Mouse (Mus musculus) heart, embryonic 15.5 days (tissue): ENCODE results near the gene Efr3b. TPM values are rescaled to one million over a fixed set of nuclear protein-coding genes. Genes with fewer than 3 reads are reported as not detected.
A peak's percentile ranks its signal among the peaks of the same experiment; 100 is the strongest.

Experiments
- ATAC-seq: fragments of 200-750 bp; cut with Nextera tagmentation; replicated peaks from 2 replicates; pipeline ENCODE4 v1.8.0; 2017; ENCODE audit warnings: low read depth, moderate TSS enrichment; ENCODE audit not compliant: insufficient number of reproducible peaks, insufficient read depth, low FRiP score
- H3K27ac ChIP-seq: fragments of 300-500 bp; sonication (generic); 2 replicates; pipeline ENCODE4 v1.5.1; 2015; ENCODE audit warnings: mild to moderate bottlenecking, inconsistent platforms
- H3K27me3 ChIP-seq: fragments of 300-500 bp; sonication (generic); 2 replicates; pipeline ENCODE4 v1.6.1; 2015; ENCODE audit warnings: inconsistent platforms
- H3K36me3 ChIP-seq: fragments of 300-500 bp; sonication (generic); 2 replicates; pipeline ENCODE4 v1.6.1; 2015; ENCODE audit warnings: mild to moderate bottlenecking, inconsistent platforms
- H3K4me1 ChIP-seq: fragments of 300-500 bp; sonication (generic); replicated peaks from 2 replicates; pipeline ENCODE4 v1.6.1; 2015; ENCODE audit warnings: inconsistent platforms
- H3K4me2 ChIP-seq: fragments of 300-500 bp; sonication (generic); 2 replicates; pipeline ENCODE4 v1.6.1; 2015; ENCODE audit warnings: inconsistent platforms, mild to moderate bottlenecking, moderate library complexity
- H3K4me3 ChIP-seq: fragments of 300-500 bp; sonication (generic); 2 replicates; pipeline ENCODE4 v1.5.1; 2015; ENCODE audit warnings: mild to moderate bottlenecking, inconsistent platforms
- H3K9ac ChIP-seq: fragments of 300-500 bp; sonication (generic); 2 replicates; pipeline ENCODE4 v1.6.1; 2015; ENCODE audit warnings: mild to moderate bottlenecking, inconsistent platforms
- H3K9me3 ChIP-seq: fragments of 300-500 bp; sonication (generic); replicated peaks from 2 replicates; pipeline ENCODE4 v1.6.1; 2016; ENCODE audit warnings: inconsistent platforms
- WGBS: fragments of 180-500 bp; shearing (Covaris S2); methylation state at CpG from one replicate; pipeline ENCODE4 v1.1.7; 2015; ENCODE audit warnings: mixed read lengths; 5-methylcytosine and 5-hydroxymethylcytosine counted together
- polyA plus RNA-seq: library from polyadenylated mRNA; unstranded; fragments of >200 nt; fragmentation: Nextera tagmentation; extraction: Ambion mirVana; gene quantifications from 2 replicates; pipeline ENCODE4 v1.2.1, GENCODE M21; 2015

Gene Efr3b
- polyA plus RNA-seq, 1 experiment from 2014 or later = 5.1 TPM

GRCm38 (mm10) chr12:4008731-4009130, 30.0 kb downstream of the Efr3b start:
- Histone ChIP-seq H3K4me1 (peaks cover 34% of the 10 kb centered on the region), H3K27ac (no peak overlapping the region)

GRCm38 (mm10) chr12:4007766-4008165, 30.9 kb downstream of the Efr3b start:
- no peak overlapping the region for H3K9ac ChIP-seq
- H3K36me3 ChIP-seq = no peaks in the 10 kb centered on the region
- H3K4me2 ChIP-seq = no peak overlapping the region
- H3K27ac ChIP-seq = peak overlapping the region; percentile 66
- H3K9me3 ChIP-seq = no peaks in the 10 kb centered on the region
- H3K27me3 ChIP-seq = no peaks in the 10 kb centered on the region
- no peak overlapping the region for H3K4me3 ChIP-seq
- ATAC-seq = 0 out of 2 replicates have a peak, but pooled peaks have one; percentile 50
- 53% methylated on average over 4 of the region's 4 CpGs for WGBS
- peaks cover 34% of the 10 kb centered on the region for H3K4me1 ChIP-seq

More at GRCm38 (mm10) chr12:4008731-4009130, 30.0 kb downstream of the Efr3b start:
- Histone ChIP-seq H3K4me3 (no peak overlapping the region), H3K36me3 (no peaks in the 10 kb centered on the region), H3K9me3 (no peaks in the 10 kb centered on the region), H3K27me3 (no peaks in the 10 kb centered on the region), H3K4me2 (no peak overlapping the region), H3K9ac (no peak overlapping the region)
- no peak for ATAC-seq
- 74% methylated on average over 12 of the region's 12 CpGs for WGBS

GRCm38 (mm10) chr12:4007181-4007580, 31.5 kb downstream of the Efr3b start:
- Histone ChIP-seq H3K4me2 (no peak overlapping the region), H3K9me3 (no peaks in the 10 kb centered on the region), H3K27me3 (no peaks in the 10 kb centered on the region), H3K4me1 (peaks cover 34% of the 10 kb centered on the region), H3K4me3 (no peak overlapping the region), H3K27ac (peak overlapping the region; percentile 66), H3K36me3 (no peaks in the 10 kb centered on the region), H3K9ac (no peak overlapping the region)
- WGBS = 35% methylated on average over 4 of the region's 4 CpGs
- peak; percentile 36; the same call in 1 of the 2 replicates for ATAC-seq

- Histone ChIP-seq H3K36me3 (no peaks in the 10 kb centered on the region), H3K4me1 (peaks cover 34% of the 10 kb centered on the region), H3K27me3 (no peaks in the 10 kb centered on the region), H3K9me3 (no peaks in the 10 kb centered on the region), H3K4me3 (no peak overlapping the region), H3K27ac (peak overlapping the region; percentile 66; the same call in 1 of the 2 replicates), H3K9ac (no peak overlapping the region), H3K4me2 (no peak overlapping the region)
- WGBS = 54% methylated on average over 7 of the region's 7 CpGs
- no peak for ATAC-seq
Observed at GRCm38 (mm10) chr12:4006079-4006478, 32.6 kb downstream of the Efr3b start.

- WGBS = 39% methylated on average over 6 of the region's 6 CpGs
- Histone ChIP-seq H3K4me3 (no peak overlapping the region), H3K27me3 (no peaks in the 10 kb centered on the region), H3K27ac (no peak overlapping the region), H3K9me3 (no peaks in the 10 kb centered on the region), H3K36me3 (no peaks in the 10 kb centered on the region), H3K9ac (no peak overlapping the region), H3K4me2 (no peak overlapping the region), H3K4me1 (peaks cover 32% of the 10 kb centered on the region)
- no peak for ATAC-seq
Observed at GRCm38 (mm10) chr12:4004648-4005047, 34.1 kb downstream of the Efr3b start.

GRCm38 (mm10) chr12:4000406-4000805, 38.3 kb downstream of the Efr3b start:
- ATAC-seq = no peak
- Histone ChIP-seq H3K4me3 (no peak overlapping the region), H3K27ac (no peak overlapping the region), H3K9me3 (no peaks in the 10 kb centered on the region), H3K9ac (no peak overlapping the region), H3K27me3 (no peaks in the 10 kb centered on the region), H3K4me2 (no peak overlapping the region), H3K4me1 (no peaks in the 10 kb centered on the region; the same call in 1 of the 2 replicates), H3K36me3 (no peaks in the 10 kb centered on the region)
- WGBS = 80% methylated on average over 5 of the region's 5 CpGs

- 83% methylated on average over 9 of the region's 9 CpGs for WGBS
- Histone ChIP-seq H3K9me3 (no peaks in the 10 kb centered on the region), H3K36me3 (no peaks in the 10 kb centered on the region), H3K4me1 (no peaks in the 10 kb centered on the region), H3K4me2 (no peak overlapping the region), H3K9ac (no peak overlapping the region), H3K4me3 (no peak overlapping the region), H3K27ac (no peak overlapping the region), H3K27me3 (no peaks in the 10 kb centered on the region)
- no peak for ATAC-seq
Observed at GRCm38 (mm10) chr12:3996749-3997148, 42.0 kb downstream of the Efr3b start.

- no peak for ATAC-seq
- Histone ChIP-seq H3K36me3 (no peaks in the 10 kb centered on the region), H3K4me1 (peaks cover 5% of the 10 kb centered on the region; the same call in 1 of the 2 replicates), H3K27me3 (no peaks in the 10 kb centered on the region), H3K4me3 (no peak overlapping the region), H3K9me3 (no peaks in the 10 kb centered on the region), H3K27ac (no peak overlapping the region), H3K4me2 (no peak overlapping the region), H3K9ac (no peak overlapping the region)
- whole genome bisulfite sequencing = 75% methylated on average over 3 of the region's 3 CpGs
Observed at GRCm38 (mm10) chr12:3991047-3991446, 47.7 kb downstream of the Efr3b start.

GRCm38 (mm10) chr12:3989943-3990342, 48.8 kb downstream of the Efr3b start:
- WGBS = 40% methylated on average over 2 of the region's 2 CpGs
- Histone ChIP-seq H3K4me1 (peaks cover 5% of the 10 kb centered on the region; the same call in 1 of the 2 replicates), H3K27me3 (no peaks in the 10 kb centered on the region), H3K9me3 (no peaks in the 10 kb centered on the region), H3K4me3 (no peak overlapping the region), H3K9ac (no peak overlapping the region), H3K4me2 (no peak overlapping the region), H3K36me3 (no peaks in the 10 kb centered on the region), H3K27ac (no peak overlapping the region)
- ATAC-seq = no peak

GRCm38 (mm10) chr12:3984446-3984845, 54.3 kb downstream of the Efr3b start:
- no peak overlapping the region for H3K27ac ChIP-seq
- H3K36me3 ChIP-seq = no peaks in the 10 kb centered on the region
- H3K4me2 ChIP-seq = no peak overlapping the region
- H3K9me3 ChIP-seq = no peaks in the 10 kb centered on the region
- no peak for ATAC-seq
- H3K27me3 ChIP-seq = peaks cover 6% of the 10 kb centered on the region; the same call in 1 of the 2 replicates
- no peak overlapping the region for H3K9ac ChIP-seq
- 66% methylated on average over 9 of the region's 9 CpGs for WGBS
- no peak overlapping the region for H3K4me3 ChIP-seq
- peaks cover 23% of the 10 kb centered on the region for H3K4me1 ChIP-seq

GRCm38 (mm10) chr12:3983736-3984135, 55.0 kb downstream of the Efr3b start:
- Histone ChIP-seq H3K36me3 (no peaks in the 10 kb centered on the region), H3K27ac (no peak overlapping the region), H3K4me2 (no peak overlapping the region), H3K27me3 (peaks cover 6% of the 10 kb centered on the region; the same call in 1 of the 2 replicates), H3K9me3 (no peaks in the 10 kb centered on the region), H3K4me1 (peaks cover 23% of the 10 kb centered on the region), H3K4me3 (no peak overlapping the region), H3K9ac (no peak overlapping the region)
- 0% methylated on average over 1 of the region's 1 CpGs for WGBS
- no peak for ATAC-seq

- peak overlapping the region; percentile 93 for H3K4me2 ChIP-seq
Observed at GRCm38 (mm10) chr12:3982257-3982656, 56.5 kb downstream of the Efr3b start.

More at GRCm38 (mm10) chr12:3982257-3982656, 56.5 kb downstream of the Efr3b start:
- WGBS = 23% methylated on average over 6 of the region's 6 CpGs
- peak overlapping the region; percentile 55 for H3K4me3 ChIP-seq
- H3K9me3 ChIP-seq = no peaks in the 10 kb centered on the region
- ATAC-seq = no peak
- no peaks in the 10 kb centered on the region; the same call in 1 of the 2 replicates for H3K36me3 ChIP-seq
- peaks cover 23% of the 10 kb centered on the region for H3K4me1 ChIP-seq
- H3K9ac ChIP-seq = peak overlapping the region; percentile 52; the same call in 1 of the 2 replicates
- no peak overlapping the region for H3K27ac ChIP-seq
- H3K27me3 ChIP-seq = peaks cover 6% of the 10 kb centered on the region; the same call in 1 of the 2 replicates
